Mouse (Mus musculus) forebrain, embryonic 10.5 days (tissue): ENCODE measurements around the gene Skp2. TPM values are rescaled to one million over a fixed set of nuclear protein-coding genes. Genes with fewer than 3 reads are reported as not detected.
A peak's percentile ranks its signal among the peaks of the same experiment; 100 is the strongest.

ENCODE experiments used
- DNase-seq: peaks from one replicate; pipeline ENCODE4 v3.0.0-alpha.2; 2017; ENCODE audit warnings: low spot score; ENCODE audit errors: extremely low spot score
- H3K27ac ChIP-seq: fragments of 300-500 bp; sonication (generic); 2 replicates; pipeline ENCODE4 v1.5.1; 2016; ENCODE audit warnings: mild to moderate bottlenecking
- H3K27me3 ChIP-seq: fragments of 300-500 bp; sonication (generic); 2 replicates; pipeline ENCODE4 v1.6.1; 2016; ENCODE audit warnings: mild to moderate bottlenecking; ENCODE audit not compliant: poor library complexity, severe bottlenecking
- H3K36me3 ChIP-seq: fragments of 300-500 bp; sonication (generic); replicated peaks from 2 replicates; pipeline ENCODE4 v1.6.1; 2016; ENCODE audit warnings: mild to moderate bottlenecking, moderate library complexity
- H3K4me1 ChIP-seq: fragments of 300-500 bp; sonication (generic); 2 replicates; pipeline ENCODE4 v1.6.1; 2016
- H3K4me3 ChIP-seq: fragments of 300-500 bp; sonication (generic); 2 replicates; pipeline ENCODE4 v1.5.1; 2016; ENCODE audit warnings: mild to moderate bottlenecking, moderate library complexity
- H3K9me3 ChIP-seq: fragments of 300-500 bp; sonication (generic); 2 replicates; pipeline ENCODE4 v1.6.1; 2016; ENCODE audit warnings: mild to moderate bottlenecking, moderate library complexity
- WGBS: fragments of 180-500 bp; shearing (Covaris S2); methylation state at CpG from one replicate; pipeline ENCODE4 v1.1.7; 2016; 5-methylcytosine and 5-hydroxymethylcytosine counted together
- polyA plus RNA-seq: library from polyadenylated mRNA; unstranded; fragments of >200 nt; fragmentation: Nextera tagmentation; extraction: Ambion mirVana; gene quantifications from 2 replicates; pipeline ENCODE4 v1.2.1, GENCODE M21; 2016

Gene Skp2
- polyA plus RNA-seq, 1 experiment from 2014 or later: 134 TPM

- Histone ChIP-seq H3K4me3 (no peak overlapping the region), H3K27me3 (no peaks in the 10 kb centered on the region), H3K9me3 (no peaks in the 10 kb centered on the region; the same call in 1 of the 2 replicates), H3K4me1 (peaks cover 4% of the 10 kb centered on the region; the same call in 1 of the 2 replicates), H3K36me3 (peaks cover 98% of the 10 kb centered on the region), H3K27ac (no peak overlapping the region)
- 90% methylated on average over 13 of the region's 13 CpGs for WGBS
- no peak for DNase-seq
Measured at GRCm38 (mm10) chr15:9132693-9133443, 22.4 kb downstream of the Skp2 start.

- Histone ChIP-seq H3K36me3 (peaks cover 98% of the 10 kb centered on the region), H3K9me3 (no peaks in the 10 kb centered on the region; the same call in 1 of the 2 replicates), H3K4me3 (no peak overlapping the region), H3K4me1 (no peaks in the 10 kb centered on the region), H3K27me3 (no peaks in the 10 kb centered on the region), H3K27ac (no peak overlapping the region)
- WGBS: 91% methylated on average over 4 of the region's 4 CpGs
- no peak for DNase-seq
Measured at GRCm38 (mm10) chr15:9131499-9131888, 23.7 kb downstream of the Skp2 start.

- H3K4me3 ChIP-seq: no peak overlapping the region
- peaks cover 98% of the 10 kb centered on the region for H3K36me3 ChIP-seq
- H3K4me1 ChIP-seq: no peaks in the 10 kb centered on the region
- 86% methylated on average over 9 of the region's 9 CpGs for WGBS
- H3K27ac ChIP-seq: no peak overlapping the region
- DNase-seq: no peak
- no peaks in the 10 kb centered on the region for H3K9me3 ChIP-seq
- H3K27me3 ChIP-seq: no peaks in the 10 kb centered on the region
Measured at GRCm38 (mm10) chr15:9130772-9131498, 24.3 kb downstream of the Skp2 start.

GRCm38 (mm10) chr15:9127051-9127791 lies 28.0 kb downstream of the Skp2 start:
- peaks cover 99% of the 10 kb centered on the region for H3K36me3 ChIP-seq
- no peak overlapping the region for H3K4me3 ChIP-seq
- DNase-seq: peak; percentile 13
- no peaks in the 10 kb centered on the region for H3K4me1 ChIP-seq
- WGBS: 91% methylated on average over 7 of the region's 7 CpGs
- no peaks in the 10 kb centered on the region for H3K27me3 ChIP-seq
- H3K9me3 ChIP-seq: no peaks in the 10 kb centered on the region
- no peak overlapping the region for H3K27ac ChIP-seq

GRCm38 (mm10) chr15:9124856-9125255 lies 30.4 kb downstream of the Skp2 start:
- DNase-seq: no peak
- Histone ChIP-seq H3K36me3 (peaks cover 99% of the 10 kb centered on the region), H3K4me1 (no peaks in the 10 kb centered on the region), H3K27me3 (no peaks in the 10 kb centered on the region), H3K27ac (no peak overlapping the region), H3K9me3 (no peaks in the 10 kb centered on the region), H3K4me3 (no peak overlapping the region)
- 95% methylated on average over 21 of the region's 21 CpGs for WGBS

- no peak for DNase-seq
- no peaks in the 10 kb centered on the region for H3K27me3 ChIP-seq
- 92% methylated on average over 4 of the region's 4 CpGs for WGBS
- H3K9me3 ChIP-seq: no peaks in the 10 kb centered on the region
- no peaks in the 10 kb centered on the region for H3K4me1 ChIP-seq
- H3K36me3 ChIP-seq: peaks cover 99% of the 10 kb centered on the region
- no peak overlapping the region for H3K4me3 ChIP-seq
- no peak overlapping the region for H3K27ac ChIP-seq
Measured at GRCm38 (mm10) chr15:9122989-9123388, 32.2 kb downstream of the Skp2 start.

GRCm38 (mm10) chr15:9120081-9120480 lies 35.1 kb downstream of the Skp2 start:
- WGBS: 95% methylated on average over 2 of the region's 2 CpGs
- Histone ChIP-seq H3K27ac (no peak overlapping the region), H3K27me3 (no peaks in the 10 kb centered on the region), H3K9me3 (no peaks in the 10 kb centered on the region), H3K4me1 (no peaks in the 10 kb centered on the region), H3K36me3 (peaks cover 100% of the 10 kb centered on the region), H3K4me3 (no peak overlapping the region)
- peak; percentile 40 for DNase-seq

- WGBS: 95% methylated on average over 4 of the region's 4 CpGs
- H3K36me3 ChIP-seq: peaks cover 100% of the 10 kb centered on the region
Measured at GRCm38 (mm10) chr15:9118852-9119251, 36.4 kb downstream of the Skp2 start.

GRCm38 (mm10) chr15:9114599-9114998 lies 40.6 kb downstream of the Skp2 start:
- H3K27ac ChIP-seq: no peak overlapping the region
- H3K9me3 ChIP-seq: no peaks in the 10 kb centered on the region
- no peak overlapping the region for H3K4me3 ChIP-seq
- H3K27me3 ChIP-seq: no peaks in the 10 kb centered on the region
- peaks cover 93% of the 10 kb centered on the region for H3K36me3 ChIP-seq
- no peak for DNase-seq
- no peaks in the 10 kb centered on the region for H3K4me1 ChIP-seq
- WGBS: 80% methylated on average over 5 of the region's 5 CpGs

More at GRCm38 (mm10) chr15:9118852-9119251, 36.4 kb downstream of the Skp2 start:
- peak; percentile 5 for DNase-seq
- no peaks in the 10 kb centered on the region for H3K4me1 ChIP-seq
- H3K27ac ChIP-seq: no peak overlapping the region
- no peaks in the 10 kb centered on the region for H3K9me3 ChIP-seq
- H3K27me3 ChIP-seq: no peaks in the 10 kb centered on the region
- H3K4me3 ChIP-seq: no peak overlapping the region

GRCm38 (mm10) chr15:9114131-9114530 lies 41.1 kb downstream of the Skp2 start:
- WGBS: 85% methylated on average over 4 of the region's 4 CpGs
- no peaks in the 10 kb centered on the region for H3K27me3 ChIP-seq
- no peak overlapping the region for H3K4me3 ChIP-seq
- no peaks in the 10 kb centered on the region for H3K4me1 ChIP-seq
- DNase-seq: no peak
- no peak overlapping the region for H3K27ac ChIP-seq
- H3K9me3 ChIP-seq: no peaks in the 10 kb centered on the region
- H3K36me3 ChIP-seq: peaks cover 90% of the 10 kb centered on the region

GRCm38 (mm10) chr15:9113556-9113955 lies 41.7 kb downstream of the Skp2 start:
- no peak overlapping the region for H3K4me3 ChIP-seq
- WGBS: 91% methylated on average over 9 of the region's 9 CpGs
- no peaks in the 10 kb centered on the region for H3K9me3 ChIP-seq
- no peak for DNase-seq
- H3K27me3 ChIP-seq: no peaks in the 10 kb centered on the region
- peaks cover 88% of the 10 kb centered on the region for H3K36me3 ChIP-seq
- H3K27ac ChIP-seq: no peak overlapping the region
- no peaks in the 10 kb centered on the region for H3K4me1 ChIP-seq

- no peak for DNase-seq
- Histone ChIP-seq H3K4me1 (no peaks in the 10 kb centered on the region), H3K27me3 (no peaks in the 10 kb centered on the region), H3K27ac (no peak overlapping the region), H3K36me3 (peaks cover 88% of the 10 kb centered on the region), H3K9me3 (no peaks in the 10 kb centered on the region), H3K4me3 (no peak overlapping the region)
- WGBS: 88% methylated on average over 3 of the region's 3 CpGs
Measured at GRCm38 (mm10) chr15:9111648-9112047, 43.6 kb downstream of the Skp2 start.
